Mouse (Mus musculus) limb, embryonic 12.5 days (tissue): ENCODE measurements around the gene Abcd1. TPM values are rescaled to one million over a fixed set of nuclear protein-coding genes. Genes with fewer than 3 reads are reported as not detected.

Experiments
- ATAC-seq: fragments of 200-750 bp; cut with Nextera tagmentation; 2 replicates; pipeline ENCODE4 v1.8.0; 2017; ENCODE audit warnings: low read depth, moderate TSS enrichment; ENCODE audit not compliant: insufficient number of reproducible peaks, insufficient read depth, low FRiP score, low TSS enrichment
- H3K27ac ChIP-seq: fragments of 300-500 bp; sonication (generic); 2 replicates; pipeline ENCODE4 v1.5.1; 2016; ENCODE audit warnings: mild to moderate bottlenecking, moderate library complexity
- H3K27me3 ChIP-seq: fragments of 300-500 bp; sonication (generic); 2 replicates; pipeline ENCODE4 v1.6.1; 2016; ENCODE audit warnings: mild to moderate bottlenecking, moderate library complexity
- H3K36me3 ChIP-seq: fragments of 300-500 bp; sonication (generic); 2 replicates; pipeline ENCODE4 v1.6.1; 2016; ENCODE audit warnings: mild to moderate bottlenecking, moderate library complexity
- H3K4me1 ChIP-seq: fragments of 300-500 bp; sonication (generic); replicated peaks from 2 replicates; pipeline ENCODE4 v1.6.1; 2016
- H3K4me2 ChIP-seq: fragments of 300-500 bp; sonication (generic); 2 replicates; pipeline ENCODE4 v1.6.1; 2016; ENCODE audit warnings: mild to moderate bottlenecking, moderate library complexity
- H3K4me3 ChIP-seq: fragments of 300-500 bp; sonication (generic); replicated peaks from 2 replicates; pipeline ENCODE4 v1.5.1; 2016; ENCODE audit warnings: mild to moderate bottlenecking
- H3K9ac ChIP-seq: fragments of 300-500 bp; sonication (generic); replicated peaks from 2 replicates; pipeline ENCODE4 v1.6.1; 2016; ENCODE audit warnings: mild to moderate bottlenecking, moderate library complexity
- H3K9me3 ChIP-seq: fragments of 300-500 bp; sonication (generic); 2 replicates; pipeline ENCODE4 v1.6.1; 2016; ENCODE audit warnings: mild to moderate bottlenecking, moderate library complexity
- WGBS: fragments of 180-500 bp; shearing (Covaris S2); methylation state at CpG from one replicate; pipeline ENCODE4 v1.1.7; 2016; 5-methylcytosine and 5-hydroxymethylcytosine counted together
- polyA plus RNA-seq: library from polyadenylated mRNA; unstranded; fragments of >200 nt; fragmentation: Nextera tagmentation; extraction: Ambion mirVana; gene quantifications from 2 replicates; pipeline ENCODE4 v1.2.1, GENCODE M21; 2016

Abcd1 gene
- polyA plus RNA-seq, 1 experiment from 2014 or later = 13.2 TPM

DNA sequence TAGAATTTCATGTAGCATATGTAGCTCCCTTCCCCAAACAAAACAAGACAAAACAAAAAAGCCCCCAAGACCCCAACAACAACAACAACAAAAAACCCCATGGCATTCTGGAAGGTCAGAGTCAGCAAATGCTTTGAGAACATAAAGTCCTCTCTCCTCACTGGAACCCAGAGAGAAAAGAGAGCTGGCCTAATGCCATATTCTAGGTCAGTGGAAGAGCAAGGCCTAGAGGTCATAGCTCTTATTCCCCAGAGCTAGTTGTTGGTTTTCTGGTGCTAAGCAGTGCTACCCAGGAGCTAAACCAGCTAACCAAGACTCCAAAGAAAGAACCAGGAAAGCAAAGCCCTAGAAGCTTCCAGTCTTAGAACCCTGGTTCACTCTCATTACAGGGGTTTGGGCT is 69.3 kb downstream of the Abcd1 start:
- Histone ChIP-seq H3K4me1 (peaks cover 7% of the 10 kb centered on the region), H3K4me3 (peak overlapping the region; percentile 58), H3K36me3 (peaks cover 26% of the 10 kb centered on the region), H3K27ac (peak overlapping the region; percentile 90; the same call in 1 of the 2 replicates), H3K9ac (peak overlapping the region; percentile 67), H3K27me3 (peaks cover 26% of the 10 kb centered on the region), H3K9me3 (no peaks in the 10 kb centered on the region), H3K4me2 (peak overlapping the region; percentile 60)
- ATAC-seq = no peak

DNA sequence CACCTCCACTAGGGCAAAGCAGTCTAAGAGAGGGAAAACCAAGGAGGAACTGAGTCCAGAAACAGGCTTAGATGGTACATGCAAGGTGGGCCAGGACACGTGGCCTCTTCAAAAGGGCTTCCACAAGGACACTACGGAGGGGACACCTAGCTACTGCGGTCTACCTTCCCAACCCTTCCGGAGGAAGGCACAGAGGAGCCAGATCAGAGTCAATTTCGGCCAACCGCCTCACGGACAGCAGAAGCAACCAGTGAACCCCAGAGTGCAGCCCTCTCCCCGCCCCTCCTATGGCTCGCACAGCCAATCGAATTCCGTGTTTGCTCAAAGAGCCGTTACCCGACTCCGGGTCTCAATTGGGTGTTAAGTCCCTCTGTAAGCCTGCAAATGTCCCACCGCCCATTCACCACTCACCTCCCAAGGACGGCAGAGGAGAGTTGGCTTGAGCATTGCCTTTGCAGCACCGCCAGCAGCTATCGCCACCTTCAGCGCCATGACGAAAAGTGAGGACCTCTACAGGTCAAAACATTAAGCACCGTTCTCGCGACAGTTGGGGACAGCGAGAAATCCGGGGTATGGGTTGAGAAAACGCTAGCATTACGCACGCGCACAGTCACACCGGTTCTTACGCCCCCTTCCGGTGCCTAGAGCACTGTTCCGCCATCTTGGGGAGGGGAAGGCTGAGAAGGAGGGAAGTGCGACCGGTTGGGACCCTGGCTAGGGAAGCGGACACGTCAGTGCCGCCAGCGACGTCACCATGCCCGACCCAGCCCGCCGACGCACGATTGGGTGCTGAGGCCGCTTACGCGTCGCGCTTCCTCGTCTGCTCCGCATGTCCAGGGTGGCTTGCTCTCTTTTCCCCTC is 70.2 kb downstream of the Abcd1 start, which contains the start of the genes Idh3g and Ssr4:
Gene Idh3g (minus strand): TSS at position 534 of the 861 bp plus-strand sequence.
Gene Ssr4 (plus strand): TSS at position 665 of the 861 bp plus-strand sequence.
- peak within 1 kb of the TSS; percentile 68 for H3K9ac ChIP-seq
- no peaks in the 10 kb centered on the region for H3K9me3 ChIP-seq
- H3K27ac ChIP-seq = peak within 1 kb of the TSS; percentile 90
- H3K4me1 ChIP-seq = peaks cover 7% of the 10 kb centered on the region
- peak within 1 kb of the TSS; percentile 60 for H3K4me2 ChIP-seq
- peak; percentile 96 for ATAC-seq
- peaks cover 25% of the 10 kb centered on the region; the same call in 1 of the 2 replicates for H3K36me3 ChIP-seq
- peaks cover 26% of the 10 kb centered on the region for H3K27me3 ChIP-seq
- peak within 1 kb of the TSS; percentile 58 for H3K4me3 ChIP-seq
- 20% methylated on average over 52 of the region's 52 CpGs for WGBS

- H3K9me3 ChIP-seq = no peaks in the 10 kb centered on the region
- peak overlapping the region; percentile 58 for H3K4me3 ChIP-seq
- H3K27ac ChIP-seq = peak overlapping the region; percentile 67; the same call in 1 of the 2 replicates
- H3K4me2 ChIP-seq = peak overlapping the region; percentile 60
- 23% methylated on average over 21 of the region's 22 CpGs for WGBS
- H3K9ac ChIP-seq = peak overlapping the region; percentile 68
- H3K27me3 ChIP-seq = peaks cover 26% of the 10 kb centered on the region
- H3K36me3 ChIP-seq = peaks cover 19% of the 10 kb centered on the region; the same call in 1 of the 2 replicates
- H3K4me1 ChIP-seq = peaks cover 7% of the 10 kb centered on the region
- peak; percentile 4; the same call in 1 of the 2 replicates for ATAC-seq
Measured at GRCm38 (mm10) chrX:73787225-73787558, 70.8 kb downstream of the Abcd1 start.

Other genes with a start within 250 kb of the Abcd1 start
- 16.7 and 23.4 TPM in 2 replicates for gene Bgn, start 233.0 kb upstream of the Abcd1 start, polyA plus RNA-seq
- gene Atp2b3, start 213.5 kb upstream of the Abcd1 start, polyA plus RNA-seq = 0.19 and 0.22 TPM in 2 replicates
- 45.7 and 51.6 TPM in 2 replicates for gene Dusp9, start 77.2 kb upstream of the Abcd1 start, polyA plus RNA-seq
- gene Pnck, start 56.5 kb upstream of the Abcd1 start, polyA plus RNA-seq = 18.0 and 19.3 TPM in 2 replicates
- gene Slc6a8, start 43.4 kb upstream of the Abcd1 start, polyA plus RNA-seq = 7.3 and 7.6 TPM in 2 replicates
- gene Bcap31, start 422 bp upstream of the Abcd1 start, polyA plus RNA-seq = 154 and 167 TPM in 2 replicates
- gene Plxnb3, start 40.5 kb downstream of the Abcd1 start, polyA plus RNA-seq = 0.21 and 0.22 TPM in 2 replicates
- 9.6 and 12.9 TPM in 2 replicates for gene Srpk3, start 57.8 kb downstream of the Abcd1 start, polyA plus RNA-seq
- 168 and 172 TPM in 2 replicates for gene Idh3g, start 70.3 kb downstream of the Abcd1 start, polyA plus RNA-seq
- gene Ssr4, start 70.4 kb downstream of the Abcd1 start, polyA plus RNA-seq = 136 and 142 TPM in 2 replicates
- 0.87 and 1.4 TPM in 2 replicates for gene Pdzd4, start 108.4 kb downstream of the Abcd1 start, polyA plus RNA-seq
- 0.14 and 0.25 TPM in 2 replicates for gene Avpr2, start 175.5 kb downstream of the Abcd1 start, polyA plus RNA-seq
- 0.93 and 1.7 TPM in 2 replicates for gene L1cam, start 179.5 kb downstream of the Abcd1 start, polyA plus RNA-seq
- gene Arhgap4, start 205.3 kb downstream of the Abcd1 start, polyA plus RNA-seq = 2.7 and 3.7 TPM in 2 replicates
- 158 and 159 TPM in 2 replicates for gene Naa10, start 205.3 kb downstream of the Abcd1 start, polyA plus RNA-seq
- gene Renbp, start 214.3 kb downstream of the Abcd1 start, polyA plus RNA-seq = 14.1 and 20.7 TPM in 2 replicates
- gene Hcfc1, start 249.8 kb downstream of the Abcd1 start, polyA plus RNA-seq = 74.0 and 77.5 TPM in 2 replicates